Mouse (Mus musculus): ENCODE data around the gene Kbtbd3.

The Kbtbd3 gene

GRCm38 (mm10) chr9:4309351-4310085, at the start of gene Kbtbd3, which contains the start of gene Aasdhppt:
Gene Kbtbd3, plus strand, starts transcription at chr9:4309833.
Gene Aasdhppt, minus strand, starts transcription at chr9:4309471.
- DNase-seq = peak; percentile 99 to 100

GRCm38 (mm10) chr9:4259841-4260745, 49.5 kb upstream of the Kbtbd3 start:
- DNase-seq = no peak

GRCm38 (mm10) chr9:4260746-4261090, 48.9 kb upstream of the Kbtbd3 start:
- no peak for DNase-seq

- DNase-seq = no peak
These were observed 42.8 kb upstream of the Kbtbd3 start for GRCm38 (mm10) chr9:4266881-4267280.

- DNase-seq = no peak
These were observed 25.8 kb upstream of the Kbtbd3 start for GRCm38 (mm10) chr9:4283850-4284249.

GRCm38 (mm10) chr9:4300466-4300865, 9.2 kb upstream of the Kbtbd3 start:
- DNase-seq = no peak

- no peak for DNase-seq
These were observed 4.8 kb upstream of the Kbtbd3 start for GRCm38 (mm10) chr9:4304867-4305266.

GRCm38 (mm10) chr9:4308628-4309350, 844 bp upstream of the Kbtbd3 start:
- DNase-seq = peak in 1 of 2 experiments; percentile 2

- no peak for DNase-seq
These were observed 1.1 kb downstream of the Kbtbd3 start for GRCm38 (mm10) chr9:4310706-4311105.

- DNase-seq = no peak
These were observed 1.5 kb downstream of the Kbtbd3 start for GRCm38 (mm10) chr9:4311162-4311561.

- no peak for DNase-seq
These were observed 4.3 kb downstream of the Kbtbd3 start for GRCm38 (mm10) chr9:4313946-4314345.

- no peak for DNase-seq
These were observed 6.1 kb downstream of the Kbtbd3 start for GRCm38 (mm10) chr9:4315746-4316145.

- no peak for DNase-seq
These were observed 9.5 kb downstream of the Kbtbd3 start for GRCm38 (mm10) chr9:4318939-4319721.

GRCm38 (mm10) chr9:4353163-4353562, 43.5 kb downstream of the Kbtbd3 start:
- DNase-seq = no peak

GRCm38 (mm10) chr9:4375828-4376639, 66.4 kb downstream of the Kbtbd3 start, which contains the start of gene Msantd4:
Gene Msantd4, plus strand, starts transcription at chr9:4376562.
- peak; percentile 99 for DNase-seq

GRCm38 (mm10) chr9:4376640-4377120, 67.0 kb downstream of the Kbtbd3 start:
- peak in 1 of 2 experiments; percentile 25 for DNase-seq

Data from lung, adult 18-20 months (tissue).